ENCODE assay signal across 9 mouse cellular contexts in genomic region chr14:48246236-48246635, GRCm38 (mm10).
DNase-seq lines count a peak whose midpoint lies in the region; ATAC-seq and TF ChIP-seq lines count a peak whose summit lies in the region.
"Had no signal": no experiment of that assay in that cellular context is flagged by ENCODE, and none has a peak within 500 bp of the region (broad histone marks: within the 10 kb centered on the region; RNA-seq: fewer than 3 reads in every experiment).

No protein-coding gene starts in this region.

- H3K4me3 ChIP-seq in liver, embryonic 11.5 days (ENCODE audit: low read depth, low read length): no peak overlapping the region
- H3K4me3 ChIP-seq in embryonic facial prominence, embryonic 14.5 days (ENCODE audit: low read depth, low read length): no peak overlapping the region
- H3K4me3 ChIP-seq in hindbrain, postnatal 0 days (ENCODE audit: low read length): no peak overlapping the region
- no peak overlapping the region for H3K4me3 ChIP-seq in olfactory bulb, adult 2 months (ENCODE audit: insufficient read depth, low read depth, low read length)
- H3K4me3 ChIP-seq in kidney, adult 2 months (ENCODE audit: insufficient read depth, low read depth, low read length): no peak overlapping the region
- H3K4me3 ChIP-seq: embryonic facial prominence, embryonic 12.5 days had no signal

- no peak for TF ChIP-seq CTCF in hindbrain, postnatal 0 days (IDR thresholded peaks at IDR 0.05; ENCODE audit: low read depth)
- TF ChIP-seq CTCF in olfactory bulb, adult 2 months (IDR thresholded peaks at IDR 0.05; ENCODE audit: insufficient read depth, low read depth, low read length): no peak
- TF ChIP-seq CTCF in kidney, adult 2 months (conservative IDR thresholded peaks at IDR 0.05; ENCODE audit: insufficient read depth, insufficient read length, low read depth, low read length): no peak

- no peaks in the 10 kb centered on the region for H3K27me3 ChIP-seq in liver, embryonic 11.5 days (replicated peaks; ENCODE audit: control insufficient read depth, insufficient read depth, low read length)
- H3K27me3 ChIP-seq in embryonic facial prominence, embryonic 14.5 days (replicated peaks; ENCODE audit: control insufficient read depth, insufficient read depth, low read length): no peaks in the 10 kb centered on the region
- no peaks in the 10 kb centered on the region for H3K27me3 ChIP-seq in hindbrain, postnatal 0 days (ENCODE audit: insufficient read depth, low read length)
- H3K27me3 ChIP-seq in kidney, adult 2 months (replicated peaks; ENCODE audit: control insufficient read depth, insufficient read depth, low read length): no peaks in the 10 kb centered on the region
- H3K27me3 ChIP-seq: embryonic facial prominence, embryonic 12.5 days had no signal

- no peak overlapping the region for H3K9ac ChIP-seq in liver, embryonic 11.5 days (ENCODE audit: low read depth, low read length)
- H3K9ac ChIP-seq in embryonic facial prominence, embryonic 14.5 days (ENCODE audit: low read depth, low read length): no peak overlapping the region
- H3K9ac ChIP-seq in hindbrain, postnatal 0 days (replicated peaks; ENCODE audit: low read length): no peak overlapping the region
- H3K9ac ChIP-seq: embryonic facial prominence, embryonic 12.5 days had no signal

- H3K9me3 ChIP-seq in liver, embryonic 11.5 days (ENCODE audit: control insufficient read depth, low read length): no peaks in the 10 kb centered on the region
- no peaks in the 10 kb centered on the region for H3K9me3 ChIP-seq in embryonic facial prominence, embryonic 14.5 days (ENCODE audit: control insufficient read depth, low read length)
- no peaks in the 10 kb centered on the region for H3K9me3 ChIP-seq in hindbrain, postnatal 0 days (ENCODE audit: low read length)
- H3K9me3 ChIP-seq: embryonic facial prominence, embryonic 12.5 days had no signal

- H3K4me1 ChIP-seq in liver, embryonic 11.5 days (replicated peaks; ENCODE audit: control insufficient read depth, insufficient read depth, low read length): no peaks in the 10 kb centered on the region
- H3K4me1 ChIP-seq in embryonic facial prominence, embryonic 14.5 days (ENCODE audit: control insufficient read depth, insufficient read depth, low read length): no peaks in the 10 kb centered on the region; the same call in none of the 2 replicates
- 0 out of 2 replicates have a peak, but pooled peaks cover 4% of the 10 kb centered on the region for H3K4me1 ChIP-seq in hindbrain, postnatal 0 days (ENCODE audit: insufficient read depth, low read length)
- H3K4me1 ChIP-seq in olfactory bulb, adult 2 months (ENCODE audit: control insufficient read depth, insufficient read depth, low read length): peaks cover 21% of the 10 kb centered on the region
- H3K4me1 ChIP-seq in kidney, adult 2 months (ENCODE audit: control insufficient read depth, insufficient read depth, low read length): no peaks in the 10 kb centered on the region

- TF ChIP-seq POLR2A in olfactory bulb, adult 2 months (IDR thresholded peaks at IDR 0.05; ENCODE audit: insufficient read depth, low read depth, low read length): no peak
- TF ChIP-seq POLR2A in kidney, adult 2 months (IDR thresholded peaks at IDR 0.05; ENCODE audit: low read depth, low read length): no peak

- no peak overlapping the region for H3K4me2 ChIP-seq in liver, embryonic 11.5 days
- H3K4me2 ChIP-seq in embryonic facial prominence, embryonic 14.5 days (ENCODE audit: low read depth, low read length): no peak overlapping the region
- no peak overlapping the region for H3K4me2 ChIP-seq in hindbrain, postnatal 0 days (ENCODE audit: low read depth, low read length)
- H3K4me2 ChIP-seq: embryonic facial prominence, embryonic 12.5 days had no signal

- no peak overlapping the region for H3K27ac ChIP-seq in liver, embryonic 11.5 days (ENCODE audit: low read depth, low read length)
- H3K27ac ChIP-seq in embryonic facial prominence, embryonic 14.5 days (replicated peaks; ENCODE audit: low read depth, low read length): no peak overlapping the region
- no peak overlapping the region for H3K27ac ChIP-seq in hindbrain, postnatal 0 days
- peak overlapping the region; percentile 45; the same call in 1 of the 2 replicates for H3K27ac ChIP-seq in olfactory bulb, adult 2 months (ENCODE audit: insufficient read depth, low read depth, low read length)
- no peak overlapping the region for H3K27ac ChIP-seq in kidney, adult 2 months (ENCODE audit: insufficient read depth, low read depth, low read length)
- H3K27ac ChIP-seq: embryonic facial prominence, embryonic 12.5 days had no signal

- no peak for ATAC-seq in liver, embryonic 11.5 days (replicated peaks; ENCODE audit: low FRiP score)
- peak; percentile 87 for ATAC-seq in embryonic facial prominence, embryonic 14.5 days (ENCODE audit: low read depth)
- peak; percentile 74 for ATAC-seq in hindbrain, postnatal 0 days

- WGBS in liver, embryonic 11.5 days: 39% methylated on average over 3 of the region's 3 CpGs
- WGBS in embryonic facial prominence, embryonic 14.5 days: 17% methylated on average over 3 of the region's 3 CpGs
- WGBS in hindbrain, postnatal 0 days: 37% methylated on average over 3 of the region's 3 CpGs
- 32% methylated on average over 3 of the region's 3 CpGs for whole genome bisulfite sequencing in olfactory bulb, adult 2 months
- 48% methylated on average over 3 of the region's 3 CpGs for WGBS in kidney, adult 2 months

- DNase-seq in liver: peak; percentile 32
- DNase-seq in liver, embryonic 11.5 days (ENCODE audit: low spot score): no peak
- DNase-seq in embryonic facial prominence, embryonic 14.5 days (ENCODE audit: low spot score): peak; percentile 78
- peak; percentile 40 for DNase-seq in hindbrain, postnatal 0 days (ENCODE audit: low spot score)
- no peak for DNase-seq in left cerebral cortex, adult 18-20 months (ENCODE audit: low spot score in 2 of 2)
- DNase-seq in ovary, postnatal 14 days (ENCODE audit: low spot score): no peak
- no peak for DNase-seq in kidney, adult 2 months

- H3K36me3 ChIP-seq in liver, embryonic 11.5 days (ENCODE audit: control insufficient read depth, insufficient read depth, low read length): no peaks in the 10 kb centered on the region
- H3K36me3 ChIP-seq in embryonic facial prominence, embryonic 14.5 days (ENCODE audit: control insufficient read depth, insufficient read depth, low read length): no peaks in the 10 kb centered on the region
- H3K36me3 ChIP-seq in hindbrain, postnatal 0 days (ENCODE audit: insufficient read depth, low read length): no peaks in the 10 kb centered on the region
- H3K36me3 ChIP-seq in kidney, adult 2 months (ENCODE audit: control insufficient read depth, insufficient read depth, low read length): no peaks in the 10 kb centered on the region

Comparison
In these comparisons a context has a peak if more than half of its experiments do, and no peak if none do; other contexts are left out.
1. DNase-seq: peak in liver (single experiment), embryonic facial prominence, embryonic 14.5 days (single experiment) and hindbrain, postnatal 0 days (single experiment); none in liver, embryonic 11.5 days (single experiment), left cerebral cortex, adult 18-20 months (0 of 2), ovary, postnatal 14 days (single experiment) and kidney, adult 2 months (single experiment).